Mouse (Mus musculus) megakaryocyte, embryonic 14.5 days (primary cell): ENCODE data around the gene H2afy2.

Experiments used
- FLI1 ChIP-seq: IDR thresholded peaks from 2 replicates; pipeline ENCODE4 v1.6.1; 2012; ENCODE audit warnings: low read length, inconsistent platforms, mixed read lengths
- GATA1 ChIP-seq: IDR thresholded peaks from 3 replicates; pipeline ENCODE4 v1.6.1; 2012; ENCODE audit warnings: mixed read lengths, low read length, inconsistent platforms, borderline replicate concordance

GRCm38 (mm10) chr10:61764689-61765088 is 19.3 kb downstream of the H2afy2 start:
- no peak for TF ChIP-seq GATA1
- TF ChIP-seq FLI1: no peak
